Mouse (Mus musculus) spleen, adult 2 months (tissue): ENCODE results near the gene Cutal.

Experiments used
- CTCF ChIP-seq: fragments of 200-500 bp; IDR thresholded peaks from 2 replicates; pipeline ENCODE4 v1.5.1; 2011; ENCODE audit warnings: mild to moderate bottlenecking, inconsistent platforms; ENCODE audit not compliant: insufficient read depth, insufficient read length, insufficient replicate concordance; ENCODE audit errors: extremely low read depth
- POLR2A ChIP-seq: fragments of 200-500 bp; IDR thresholded peaks from 2 replicates; pipeline ENCODE4 v1.6.1; 2011; ENCODE audit warnings: low read depth, low read length, inconsistent platforms

DNA sequence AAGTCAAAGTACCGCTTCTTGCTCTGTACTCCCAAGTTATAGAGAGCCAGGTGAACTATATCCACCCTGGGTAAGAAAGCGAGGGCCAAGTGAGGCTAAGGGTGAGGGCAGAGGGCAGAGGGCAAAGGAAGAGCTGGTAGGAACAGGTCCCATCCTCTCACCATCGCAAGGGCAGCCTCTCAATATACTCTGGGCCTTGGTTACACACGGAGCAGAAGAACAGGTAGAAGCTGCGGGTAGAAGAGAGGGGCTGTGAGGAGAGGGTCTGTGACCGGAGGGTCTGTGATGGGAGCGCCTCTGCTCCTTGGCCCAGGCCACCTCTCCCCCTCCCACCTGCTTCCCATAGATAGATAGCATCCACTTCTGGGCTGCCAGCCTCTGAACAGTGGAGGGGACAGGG lies 29.0 kb downstream of the Cutal start:
- TF ChIP-seq CTCF (no peak), POLR2A (no peak)
